Mouse (Mus musculus): ENCODE data around the gene Nav2. TPM values are rescaled to one million over a fixed set of nuclear protein-coding genes. Genes with fewer than 3 reads are reported as not detected.

The Nav2 gene
- total and polyA plus RNA-seq, 3 experiments = 2.0 to 2.7 TPM; not detected in 1

DNA sequence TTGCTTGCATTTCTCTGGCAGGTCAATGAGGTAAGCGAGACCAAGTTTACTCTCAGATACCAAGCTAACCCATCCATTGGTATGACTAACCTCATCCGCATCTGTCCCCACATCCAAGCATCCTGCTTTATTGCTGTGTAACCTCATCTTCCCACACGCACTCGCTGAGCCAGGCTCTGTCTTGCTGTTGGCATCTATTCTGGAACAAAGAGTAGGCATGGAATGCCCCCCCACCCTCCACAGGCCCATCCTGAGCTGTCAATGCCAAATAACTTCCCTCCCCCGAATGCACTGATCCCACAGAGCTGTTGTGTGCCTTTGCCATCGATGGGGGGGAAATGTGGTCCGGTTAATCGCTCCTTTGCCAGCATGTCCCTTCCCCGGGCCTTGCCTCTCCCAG is 666.7 kb downstream of the Nav2 start:
- Histone ChIP-seq H3K27me3 (ENCODE audit: control insufficient read depth in 1 of 2, insufficient read depth in 2 of 2, low read length in 2 of 2) (no peaks in the 10 kb centered on the region), H3K4me3 (ENCODE audit: control insufficient read depth in 1 of 2, insufficient read depth in 1 of 2, low read depth in 2 of 2, low read length in 2 of 2) (no peak overlapping the region), H3K4me1 (ENCODE audit: control insufficient read depth in 1 of 2, insufficient read depth in 2 of 2, low read length in 2 of 2) (no peaks in the 10 kb centered on the region), H3K27ac (ENCODE audit: control insufficient read depth, low read depth, low read length) (no peak overlapping the region), H3K79me2 (ENCODE audit: control insufficient read depth, insufficient read depth, low read length, poor library complexity) (no peaks in the 10 kb centered on the region), H3K9me3 (replicated peaks; ENCODE audit: insufficient read depth, low read length) (no peaks in the 10 kb centered on the region), H3K9ac (ENCODE audit: control insufficient read depth, low read depth, low read length, poor library complexity, severe bottlenecking) (no peak overlapping the region), H3K36me3 (ENCODE audit: control insufficient read depth in 1 of 2, insufficient read depth in 2 of 2, low read length in 2 of 2) (no peaks in the 10 kb centered on the region)
- TF ChIP-seq POLR2A (IDR thresholded peaks at IDR 0.05; ENCODE audit: control insufficient read depth in 1 of 2, insufficient read depth in 1 of 2, low read depth in 1 of 2, low read length in 2 of 2, poor library complexity in 1 of 2) = no peak
- TF ChIP-seq USF2 (IDR thresholded peaks at IDR 0.05; ENCODE audit: borderline replicate concordance in 1 of 2, insufficient read depth in 1 of 2, low read depth in 1 of 2, low read length in 2 of 2) = no peak
- no peak for TF ChIP-seq JUND (IDR thresholded peaks at IDR 0.05; ENCODE audit: low read depth, low read length)
- TF ChIP-seq E2F4 (IDR thresholded peaks at IDR 0.05; ENCODE audit: borderline replicate concordance, low read depth, low read length) = no peak
- no peak for TF ChIP-seq MEF2A (IDR thresholded peaks at IDR 0.05; ENCODE audit: extremely low read depth, insufficient replicate concordance, low read depth, low read length, poor library complexity, severe bottlenecking)
- no peak for TF ChIP-seq TAL1 (IDR thresholded peaks at IDR 0.05; ENCODE audit: low read length)
- no peak for TF ChIP-seq ZKSCAN1 (IDR thresholded peaks at IDR 0.05; ENCODE audit: low read depth, low read length)
- no peak for TF ChIP-seq KAT2A (conservative IDR thresholded peaks at IDR 0.05; ENCODE audit: low read depth, low read length)
- no peak for TF ChIP-seq CHD2 (IDR thresholded peaks at IDR 0.05; ENCODE audit: low read length)
- TF ChIP-seq ZC3H11A (IDR thresholded peaks at IDR 0.05; ENCODE audit: low read depth, low read length) = no peak
- no peak for TF ChIP-seq SMC3 (IDR thresholded peaks at IDR 0.05; ENCODE audit: low read depth, low read length)
- no peak for TF ChIP-seq USF1 (IDR thresholded peaks at IDR 0.05; ENCODE audit: low read depth, low read length)
- TF ChIP-seq NRF1 (IDR thresholded peaks at IDR 0.05; ENCODE audit: insufficient read depth, low read depth, low read length, poor library complexity, severe bottlenecking) = no peak
- no peak for TF ChIP-seq MYC (IDR thresholded peaks at IDR 0.05; ENCODE audit: low read depth, low read length)
- TF ChIP-seq POLR2AphosphoS2 (IDR thresholded peaks at IDR 0.05; ENCODE audit: low read length) = no peak
- TF ChIP-seq POLR2AphosphoS5 (IDR thresholded peaks at IDR 0.05; ENCODE audit: borderline replicate concordance, low read depth, low read length) = no peak
- no peak for TF ChIP-seq BHLHE40 (IDR thresholded peaks at IDR 0.05; ENCODE audit: borderline replicate concordance, low read depth, low read length)
- no peak for TF ChIP-seq HCFC1 (IDR thresholded peaks at IDR 0.05; ENCODE audit: low read depth, low read length)
- no peak for DNase-seq (ENCODE audit: low read depth, low spot score)

DNA sequence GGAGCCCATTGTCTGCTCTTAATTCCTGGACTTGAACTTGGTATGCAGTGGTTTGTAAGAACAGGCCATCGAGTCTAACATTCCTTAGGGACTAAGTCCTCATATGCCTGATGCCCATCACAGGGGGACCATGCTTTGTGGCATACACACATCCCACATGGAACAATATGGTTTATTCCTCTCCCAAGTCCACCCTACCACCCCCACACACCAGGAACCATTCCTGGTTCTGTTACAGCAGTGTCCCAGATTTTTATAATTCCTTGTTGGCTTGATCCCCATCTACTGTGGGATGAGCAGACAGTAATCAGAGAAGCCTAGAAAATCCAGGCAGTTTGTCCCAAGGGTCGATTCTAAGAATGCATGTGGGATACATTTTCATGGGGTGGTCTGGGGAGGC is 668.6 kb downstream of the Nav2 start:
- H3K27ac ChIP-seq (ENCODE audit: control insufficient read depth, low read depth, low read length) = no peak overlapping the region
- H3K9ac ChIP-seq (ENCODE audit: control insufficient read depth, low read depth, low read length, poor library complexity, severe bottlenecking) = no peak overlapping the region
- no peaks in the 10 kb centered on the region for H3K4me1 ChIP-seq (ENCODE audit: control insufficient read depth in 1 of 2, insufficient read depth in 2 of 2, low read length in 2 of 2)
- H3K27me3 ChIP-seq (ENCODE audit: control insufficient read depth in 1 of 2, insufficient read depth in 2 of 2, low read length in 2 of 2) = no peaks in the 10 kb centered on the region
- H3K79me2 ChIP-seq (ENCODE audit: control insufficient read depth, insufficient read depth, low read length, poor library complexity) = no peaks in the 10 kb centered on the region
- H3K4me3 ChIP-seq (ENCODE audit: control insufficient read depth in 1 of 2, insufficient read depth in 1 of 2, low read depth in 2 of 2, low read length in 2 of 2) = no peak overlapping the region
- no peaks in the 10 kb centered on the region for H3K9me3 ChIP-seq (replicated peaks; ENCODE audit: insufficient read depth, low read length)
- TF ChIP-seq GABPA (IDR thresholded peaks at IDR 0.05; ENCODE audit: low read depth, low read length) (no peak), RAD21 (IDR thresholded peaks at IDR 0.05; ENCODE audit: low read depth, low read length) (no peak), ZKSCAN1 (IDR thresholded peaks at IDR 0.05; ENCODE audit: low read depth, low read length) (no peak), USF1 (IDR thresholded peaks at IDR 0.05; ENCODE audit: low read depth, low read length) (no peak), ZC3H11A (IDR thresholded peaks at IDR 0.05; ENCODE audit: low read depth, low read length) (no peak), ZMIZ1 (IDR thresholded peaks at IDR 0.05; ENCODE audit: low read depth, low read length) (no peak), MEF2A (IDR thresholded peaks at IDR 0.05; ENCODE audit: extremely low read depth, insufficient replicate concordance, low read depth, low read length, poor library complexity, severe bottlenecking) (no peak), UBTF (IDR thresholded peaks at IDR 0.05; ENCODE audit: borderline replicate concordance, insufficient read depth, low read depth, low read length) (no peak), TBP (IDR thresholded peaks at IDR 0.05; ENCODE audit: low read depth, low read length) (no peak)
- DNase-seq (ENCODE audit: low read depth, low spot score) = no peak
- H3K36me3 ChIP-seq (ENCODE audit: control insufficient read depth in 1 of 2, insufficient read depth in 2 of 2, low read length in 2 of 2) = no peaks in the 10 kb centered on the region

Data from MEL (cell line).